Mouse (Mus musculus): ENCODE measurements around the gene Gnaq. TPM values are rescaled to one million over a fixed set of nuclear protein-coding genes. Genes with fewer than 3 reads are reported as not detected.

The Gnaq gene
- polyA plus RNA-seq, 1 experiment from 2014 or later = 30.3 TPM

GRCm38 (mm10) chr19:16177139-16177727 lies 44.6 kb downstream of the Gnaq start:
- no peak; the same call in 1 of the 2 replicates for ATAC-seq (ENCODE audit: low FRiP score, low read depth)
- Histone ChIP-seq H3K36me3 (no peaks in the 10 kb centered on the region), H3K27ac (no peak overlapping the region; the same call in 1 of the 2 replicates), H3K4me2 (replicated peaks) (no peak overlapping the region), H3K27me3 (no peaks in the 10 kb centered on the region), H3K9me3 (no peaks in the 10 kb centered on the region), H3K4me3 (no peak overlapping the region), H3K9ac (no peak overlapping the region), H3K4me1 (peaks cover 56% of the 10 kb centered on the region)
- WGBS = 66% methylated on average over 8 of the region's 8 CpGs

- Histone ChIP-seq H3K27ac (no peak overlapping the region), H3K9me3 (no peaks in the 10 kb centered on the region), H3K9ac (no peak overlapping the region), H3K4me3 (no peak overlapping the region), H3K4me1 (peaks cover 50% of the 10 kb centered on the region), H3K36me3 (no peaks in the 10 kb centered on the region), H3K27me3 (no peaks in the 10 kb centered on the region), H3K4me2 (replicated peaks) (no peak overlapping the region)
- WGBS = 78% methylated on average over 3 of the region's 3 CpGs
- ATAC-seq (ENCODE audit: low FRiP score, low read depth) = no peak
Measured at GRCm38 (mm10) chr19:16181258-16181657, 48.6 kb downstream of the Gnaq start.

- H3K9me3 ChIP-seq = no peaks in the 10 kb centered on the region
- H3K4me2 ChIP-seq (replicated peaks) = no peak overlapping the region
- no peak for ATAC-seq (ENCODE audit: low FRiP score, low read depth)
- H3K4me3 ChIP-seq = no peak overlapping the region
- H3K27ac ChIP-seq = no peak overlapping the region
- no peaks in the 10 kb centered on the region for H3K36me3 ChIP-seq
- no peak overlapping the region for H3K9ac ChIP-seq
- no peaks in the 10 kb centered on the region for H3K27me3 ChIP-seq
- H3K4me1 ChIP-seq = peaks cover 47% of the 10 kb centered on the region
- WGBS = 79% methylated on average over 7 of the region's 7 CpGs
Measured at GRCm38 (mm10) chr19:16181852-16182475, 49.3 kb downstream of the Gnaq start.

GRCm38 (mm10) chr19:16183592-16184365 lies 51.1 kb downstream of the Gnaq start:
- Histone ChIP-seq H3K27me3 (no peaks in the 10 kb centered on the region), H3K4me3 (no peak overlapping the region), H3K27ac (no peak overlapping the region), H3K9ac (no peak overlapping the region), H3K9me3 (no peaks in the 10 kb centered on the region), H3K4me2 (replicated peaks) (no peak overlapping the region), H3K4me1 (peaks cover 50% of the 10 kb centered on the region), H3K36me3 (no peaks in the 10 kb centered on the region)
- 88% methylated on average over 10 of the region's 10 CpGs for WGBS
- ATAC-seq (ENCODE audit: low FRiP score, low read depth) = no peak

DNA sequence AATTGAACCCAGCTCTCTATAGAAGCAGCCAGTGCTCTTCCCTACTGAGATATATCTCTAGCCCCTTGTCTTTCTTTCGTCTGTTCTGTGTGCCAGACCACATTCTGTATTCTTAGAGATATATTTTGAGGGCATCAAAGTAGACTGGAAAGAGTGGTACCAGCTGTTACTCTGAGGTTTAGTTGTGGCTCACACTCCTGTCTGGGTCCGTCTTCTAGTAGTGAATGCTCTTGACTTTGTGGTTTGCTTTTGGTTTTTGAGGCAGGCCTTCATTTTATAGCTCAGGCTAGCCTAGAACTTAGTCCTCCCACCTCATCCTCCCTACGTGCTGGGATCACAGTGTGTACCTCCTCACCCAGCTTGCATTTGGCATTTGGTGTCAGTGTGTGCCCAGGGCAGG lies 54.4 kb downstream of the Gnaq start:
- H3K9me3 ChIP-seq = no peaks in the 10 kb centered on the region
- H3K27ac ChIP-seq = no peak overlapping the region
- no peaks in the 10 kb centered on the region for H3K36me3 ChIP-seq
- WGBS = 88% methylated on average over 3 of the region's 3 CpGs
- no peaks in the 10 kb centered on the region for H3K27me3 ChIP-seq
- H3K4me1 ChIP-seq = peaks cover 35% of the 10 kb centered on the region
- H3K4me3 ChIP-seq = no peak overlapping the region
- H3K9ac ChIP-seq = no peak overlapping the region
- ATAC-seq (ENCODE audit: low FRiP score, low read depth) = no peak
- no peak overlapping the region for H3K4me2 ChIP-seq (replicated peaks)

- H3K27ac ChIP-seq = peak overlapping the region; percentile 22; the same call in 1 of the 2 replicates
- peaks cover 38% of the 10 kb centered on the region for H3K4me1 ChIP-seq
- no peaks in the 10 kb centered on the region for H3K36me3 ChIP-seq
- H3K27me3 ChIP-seq = no peaks in the 10 kb centered on the region
- no peak overlapping the region for H3K4me2 ChIP-seq (replicated peaks)
- H3K4me3 ChIP-seq = no peak overlapping the region
- H3K9ac ChIP-seq = no peak overlapping the region
- ATAC-seq (ENCODE audit: low FRiP score, low read depth) = no peak
- H3K9me3 ChIP-seq = no peaks in the 10 kb centered on the region
- 39% methylated on average over 2 of the region's 2 CpGs for WGBS
Measured at GRCm38 (mm10) chr19:16187952-16188351, 55.3 kb downstream of the Gnaq start.

DNA sequence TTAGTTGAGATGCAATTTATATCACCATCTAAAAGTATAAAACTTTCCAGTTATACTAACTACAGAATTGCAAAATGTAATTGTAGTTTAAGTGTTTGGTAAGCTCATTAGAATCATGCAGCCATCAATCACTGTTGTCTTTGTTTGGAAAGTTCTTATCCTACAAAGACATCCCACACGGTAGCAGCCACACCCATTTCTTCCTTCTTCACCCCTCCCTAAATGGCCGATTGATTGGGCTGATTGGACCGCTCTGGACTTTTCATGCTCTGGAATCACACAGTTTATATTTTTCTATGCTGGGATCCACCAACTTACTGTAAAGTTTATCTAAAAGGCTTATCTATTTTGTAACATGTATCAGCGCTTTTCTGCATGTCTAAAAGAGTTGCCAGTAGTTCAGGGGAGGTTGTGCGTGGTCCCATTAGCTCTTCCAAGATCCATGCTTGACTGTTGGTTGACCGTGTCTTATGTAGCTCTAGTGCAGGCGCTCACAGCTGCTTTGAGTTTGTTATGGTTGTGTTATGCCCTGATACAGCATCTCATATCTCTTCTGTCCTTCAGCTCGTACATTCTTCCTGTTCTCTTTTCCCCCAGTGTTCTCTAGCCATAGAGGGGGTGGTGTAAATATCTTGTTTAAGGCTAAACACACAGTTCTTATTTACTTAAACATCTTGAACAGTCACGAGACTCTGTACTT lies 56.6 kb downstream of the Gnaq start:
- H3K27me3 ChIP-seq = no peaks in the 10 kb centered on the region
- H3K36me3 ChIP-seq = no peaks in the 10 kb centered on the region
- H3K4me1 ChIP-seq = peaks cover 38% of the 10 kb centered on the region
- no peak overlapping the region for H3K27ac ChIP-seq
- H3K4me2 ChIP-seq (replicated peaks) = no peak overlapping the region
- H3K9ac ChIP-seq = no peak overlapping the region
- no peak overlapping the region for H3K4me3 ChIP-seq
- H3K9me3 ChIP-seq = no peaks in the 10 kb centered on the region
- 85% methylated on average over 9 of the region's 9 CpGs for WGBS
- ATAC-seq (ENCODE audit: low FRiP score, low read depth) = no peak

- no peak overlapping the region for H3K4me3 ChIP-seq
- peaks cover 18% of the 10 kb centered on the region for H3K4me1 ChIP-seq
- WGBS = 92% methylated on average over 3 of the region's 3 CpGs
- H3K27ac ChIP-seq = no peak overlapping the region
- no peak for ATAC-seq (ENCODE audit: low FRiP score, low read depth)
- H3K27me3 ChIP-seq = no peaks in the 10 kb centered on the region
- H3K4me2 ChIP-seq (replicated peaks) = no peak overlapping the region
- H3K36me3 ChIP-seq = no peaks in the 10 kb centered on the region
- H3K9me3 ChIP-seq = no peaks in the 10 kb centered on the region
- no peak overlapping the region for H3K9ac ChIP-seq
Measured at GRCm38 (mm10) chr19:16198162-16198561, 65.5 kb downstream of the Gnaq start.

GRCm38 (mm10) chr19:16201356-16201755 lies 68.7 kb downstream of the Gnaq start:
- H3K36me3 ChIP-seq = no peaks in the 10 kb centered on the region
- no peaks in the 10 kb centered on the region for H3K27me3 ChIP-seq
- H3K4me3 ChIP-seq = no peak overlapping the region
- H3K4me2 ChIP-seq (replicated peaks) = no peak overlapping the region
- no peak overlapping the region for H3K27ac ChIP-seq
- no peak overlapping the region for H3K9ac ChIP-seq
- no peaks in the 10 kb centered on the region for H3K9me3 ChIP-seq
- peaks cover 16% of the 10 kb centered on the region for H3K4me1 ChIP-seq
- no peak for ATAC-seq (ENCODE audit: low FRiP score, low read depth)
- WGBS = 92% methylated on average over 2 of the region's 2 CpGs

- ATAC-seq (ENCODE audit: low FRiP score, low read depth) = no peak
- Histone ChIP-seq H3K36me3 (no peaks in the 10 kb centered on the region), H3K27me3 (no peaks in the 10 kb centered on the region), H3K4me1 (peaks cover 10% of the 10 kb centered on the region), H3K9me3 (no peaks in the 10 kb centered on the region), H3K4me3 (no peak overlapping the region), H3K4me2 (replicated peaks) (no peak overlapping the region), H3K9ac (no peak overlapping the region), H3K27ac (no peak overlapping the region)
- 80% methylated on average over 7 of the region's 7 CpGs for WGBS
Measured at GRCm38 (mm10) chr19:16204776-16205680, 72.4 kb downstream of the Gnaq start.

- no peak overlapping the region for H3K4me3 ChIP-seq
- no peaks in the 10 kb centered on the region for H3K9me3 ChIP-seq
- 88% methylated on average over 2 of the region's 2 CpGs for WGBS
- H3K36me3 ChIP-seq = no peaks in the 10 kb centered on the region
- H3K27ac ChIP-seq = no peak overlapping the region
- H3K9ac ChIP-seq = no peak overlapping the region
- no peaks in the 10 kb centered on the region for H3K27me3 ChIP-seq
- H3K4me2 ChIP-seq (replicated peaks) = no peak overlapping the region
- no peak for ATAC-seq (ENCODE audit: low FRiP score, low read depth)
- H3K4me1 ChIP-seq = peaks cover 10% of the 10 kb centered on the region
Measured at GRCm38 (mm10) chr19:16209616-16210015, 77.0 kb downstream of the Gnaq start.

Measured in limb, embryonic 13.5 days (tissue).